Mouse (Mus musculus): ENCODE results near the gene Lekr1. TPM values are rescaled to one million over a fixed set of nuclear protein-coding genes. Genes with fewer than 3 reads are reported as not detected.

Gene Lekr1
- total and polyA plus RNA-seq, 3 experiments: 1.8 to 2.5 TPM; not detected in 1

GRCm38 (mm10) chr3:65843185-65843552, 177.1 kb downstream of the Lekr1 start:
- Histone ChIP-seq H3K4me1 (ENCODE audit: control insufficient read depth in 1 of 2, insufficient read depth in 2 of 2, low read length in 2 of 2) (no peaks in the 10 kb centered on the region), H3K27me3 (ENCODE audit: control insufficient read depth in 1 of 2, insufficient read depth in 2 of 2, low read length in 2 of 2) (peaks cover 0 to 4% of the 10 kb centered on the region in 2 experiments; a peak in 2 of 4 replicates), H3K4me3 (ENCODE audit: control insufficient read depth in 1 of 2, insufficient read depth in 1 of 2, low read depth in 2 of 2, low read length in 2 of 2) (no peak overlapping the region), H3K9ac (ENCODE audit: control insufficient read depth, low read depth, low read length, poor library complexity, severe bottlenecking) (no peak overlapping the region), H3K36me3 (ENCODE audit: control insufficient read depth in 1 of 2, insufficient read depth in 2 of 2, low read length in 2 of 2) (no peaks in the 10 kb centered on the region), H3K27ac (ENCODE audit: control insufficient read depth, low read depth, low read length) (no peak overlapping the region), H3K79me2 (ENCODE audit: control insufficient read depth, insufficient read depth, low read length, poor library complexity) (no peaks in the 10 kb centered on the region), H3K9me3 (replicated peaks; ENCODE audit: insufficient read depth, low read length) (no peaks in the 10 kb centered on the region)
- no peak for TF ChIP-seq TBP (IDR thresholded peaks at IDR 0.05; ENCODE audit: low read depth, low read length)
- no peak for TF ChIP-seq TAL1 (IDR thresholded peaks at IDR 0.05; ENCODE audit: low read length)
- TF ChIP-seq HCFC1 (IDR thresholded peaks at IDR 0.05; ENCODE audit: low read depth, low read length): no peak
- TF ChIP-seq E2F4 (IDR thresholded peaks at IDR 0.05; ENCODE audit: borderline replicate concordance, low read depth, low read length): no peak
- TF ChIP-seq ETS1 (IDR thresholded peaks at IDR 0.05; ENCODE audit: low read depth, low read length): no peak
- no peak for TF ChIP-seq POLR2AphosphoS2 (IDR thresholded peaks at IDR 0.05; ENCODE audit: low read length)
- no peak for TF ChIP-seq MXI1 (IDR thresholded peaks at IDR 0.05; ENCODE audit: low read depth, low read length)
- TF ChIP-seq TCF12 (IDR thresholded peaks at IDR 0.05; ENCODE audit: low read depth, low read length): no peak
- no peak for TF ChIP-seq GATA1 (IDR thresholded peaks at IDR 0.05; ENCODE audit: low read depth, low read length)
- TF ChIP-seq SMC3 (IDR thresholded peaks at IDR 0.05; ENCODE audit: low read depth, low read length): no peak
- TF ChIP-seq MYC (IDR thresholded peaks at IDR 0.05; ENCODE audit: low read depth, low read length): no peak
- TF ChIP-seq MEF2A (IDR thresholded peaks at IDR 0.05; ENCODE audit: extremely low read depth, insufficient replicate concordance, low read depth, low read length, poor library complexity, severe bottlenecking): no peak
- no peak for TF ChIP-seq ZC3H11A (IDR thresholded peaks at IDR 0.05; ENCODE audit: low read depth, low read length)
- no peak for TF ChIP-seq MAX (IDR thresholded peaks at IDR 0.05; ENCODE audit: low read length)
- TF ChIP-seq ZMIZ1 (IDR thresholded peaks at IDR 0.05; ENCODE audit: low read depth, low read length): no peak
- TF ChIP-seq MYB (IDR thresholded peaks at IDR 0.05; ENCODE audit: low read depth, low read length): no peak
- no peak for TF ChIP-seq ZNF384 (IDR thresholded peaks at IDR 0.05; ENCODE audit: low read depth, low read length)
- no peak for TF ChIP-seq USF2 (IDR thresholded peaks at IDR 0.05; ENCODE audit: borderline replicate concordance in 1 of 2, insufficient read depth in 1 of 2, low read depth in 1 of 2, low read length in 2 of 2)
- no peak for TF ChIP-seq POLR2AphosphoS5 (IDR thresholded peaks at IDR 0.05; ENCODE audit: borderline replicate concordance, low read depth, low read length)
- TF ChIP-seq UBTF (IDR thresholded peaks at IDR 0.05; ENCODE audit: borderline replicate concordance, insufficient read depth, low read depth, low read length): no peak
- no peak for DNase-seq (ENCODE audit: low read depth, low spot score)

- TF ChIP-seq UBTF (IDR thresholded peaks at IDR 0.05; ENCODE audit: borderline replicate concordance, insufficient read depth, low read depth, low read length) (no peak), SIN3A (IDR thresholded peaks at IDR 0.05; ENCODE audit: low read length) (no peak), POLR2AphosphoS5 (IDR thresholded peaks at IDR 0.05; ENCODE audit: borderline replicate concordance, low read depth, low read length) (no peak), USF2 (IDR thresholded peaks at IDR 0.05; ENCODE audit: borderline replicate concordance in 1 of 2, insufficient read depth in 1 of 2, low read depth in 1 of 2, low read length in 2 of 2) (no peak), MAZ (IDR thresholded peaks at IDR 0.05; ENCODE audit: low read depth, low read length) (no peak), TAL1 (IDR thresholded peaks at IDR 0.05; ENCODE audit: low read length) (no peak), MYC (IDR thresholded peaks at IDR 0.05; ENCODE audit: low read depth, low read length) (no peak), RAD21 (IDR thresholded peaks at IDR 0.05; ENCODE audit: low read depth, low read length) (no peak), MAFK (IDR thresholded peaks at IDR 0.05; ENCODE audit: borderline replicate concordance, low read depth, low read length) (no peak), ZC3H11A (IDR thresholded peaks at IDR 0.05; ENCODE audit: low read depth, low read length) (no peak), GATA1 (IDR thresholded peaks at IDR 0.05; ENCODE audit: low read depth, low read length) (no peak), JUND (IDR thresholded peaks at IDR 0.05; ENCODE audit: low read depth, low read length) (no peak), MEF2A (IDR thresholded peaks at IDR 0.05; ENCODE audit: extremely low read depth, insufficient replicate concordance, low read depth, low read length, poor library complexity, severe bottlenecking) (no peak), ZMIZ1 (IDR thresholded peaks at IDR 0.05; ENCODE audit: low read depth, low read length) (no peak), ELF1 (IDR thresholded peaks at IDR 0.05; ENCODE audit: low read depth, low read length) (no peak), ZNF384 (IDR thresholded peaks at IDR 0.05; ENCODE audit: low read depth, low read length) (no peak)
- no peak for DNase-seq (ENCODE audit: low read depth, low spot score)
- no peaks in the 10 kb centered on the region for H3K9me3 ChIP-seq (replicated peaks; ENCODE audit: insufficient read depth, low read length)
- H3K27ac ChIP-seq (ENCODE audit: control insufficient read depth, low read depth, low read length): no peak overlapping the region
- no peaks in the 10 kb centered on the region for H3K79me2 ChIP-seq (ENCODE audit: control insufficient read depth, insufficient read depth, low read length, poor library complexity)
- H3K4me3 ChIP-seq (ENCODE audit: control insufficient read depth in 1 of 2, insufficient read depth in 1 of 2, low read depth in 2 of 2, low read length in 2 of 2): no peak overlapping the region
- H3K9ac ChIP-seq (ENCODE audit: control insufficient read depth, low read depth, low read length, poor library complexity, severe bottlenecking): no peak overlapping the region
- peaks cover 0 to 3% of the 10 kb centered on the region in 2 experiments; a peak in 1 of 4 replicates for H3K27me3 ChIP-seq (ENCODE audit: control insufficient read depth in 1 of 2, insufficient read depth in 2 of 2, low read length in 2 of 2)
- H3K4me1 ChIP-seq (ENCODE audit: control insufficient read depth in 1 of 2, insufficient read depth in 2 of 2, low read length in 2 of 2): no peaks in the 10 kb centered on the region
- H3K36me3 ChIP-seq (ENCODE audit: control insufficient read depth in 1 of 2, insufficient read depth in 2 of 2, low read length in 2 of 2): no peaks in the 10 kb centered on the region
Observed at GRCm38 (mm10) chr3:65844302-65844701, 178.3 kb downstream of the Lekr1 start.

All from MEL (cell line).